Mouse (Mus musculus): ENCODE data around the gene Carf.
A peak's percentile ranks its signal among the peaks of the same experiment; 100 is the strongest.

DNA sequence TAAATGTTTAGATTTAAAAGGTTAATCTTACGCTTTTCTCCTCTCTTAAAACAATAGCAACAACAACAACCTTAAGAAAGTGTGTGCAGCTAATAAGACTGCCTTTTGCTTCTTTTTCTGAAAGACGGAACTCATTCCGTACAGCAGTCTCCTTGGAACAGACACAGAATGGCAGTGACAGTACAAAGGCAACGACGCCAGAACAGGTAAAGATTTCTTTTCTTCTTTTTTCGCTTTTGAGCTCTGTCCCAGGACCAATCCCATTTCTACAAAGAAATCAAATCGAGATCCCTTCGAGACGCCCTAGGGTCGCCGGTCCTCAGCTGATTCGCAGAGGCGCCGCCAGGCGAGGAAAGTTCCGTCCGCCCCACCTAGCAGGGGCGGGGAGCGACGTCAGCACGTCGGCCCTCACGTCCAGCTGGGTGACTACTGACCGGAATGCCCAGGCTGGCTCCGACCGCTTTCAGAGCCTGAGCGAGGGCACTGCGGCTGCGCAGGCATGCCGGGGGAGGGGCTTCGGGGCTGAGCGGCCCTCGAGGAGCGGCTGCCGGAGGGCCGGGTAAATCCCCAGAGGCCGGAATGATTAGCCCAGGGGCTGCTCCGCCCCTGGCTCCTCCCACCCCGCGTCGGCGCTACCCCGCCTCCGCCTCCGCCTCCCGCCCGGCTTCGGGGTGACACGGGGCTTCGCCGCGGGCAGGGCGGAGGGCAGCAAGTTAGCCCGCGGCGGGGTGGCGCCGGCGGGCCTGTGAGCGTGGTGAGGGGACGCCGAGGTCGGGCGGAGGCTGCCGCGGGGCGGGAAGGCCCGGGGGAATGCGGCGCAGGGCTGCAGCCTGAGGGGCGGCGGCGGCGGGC is 82.1 kb downstream of the Carf start, which contains the start of gene Nbeal1:
- TF ChIP-seq CTCF (IDR thresholded peaks at IDR 0.05; ENCODE audit: borderline replicate concordance, extremely low read depth, insufficient read depth, insufficient read length) (peak; percentile 32; the same call in 1 of the 2 replicates), POLR2A (IDR thresholded peaks at IDR 0.05; ENCODE audit: borderline replicate concordance, extremely low read depth, insufficient read depth, insufficient read length, poor library complexity, severe bottlenecking) (peak; percentile 87)

Measured in brain, embryonic 14.5 days (tissue).